Mouse (Mus musculus): ENCODE measurements around the gene Rgs16. TPM values are rescaled to one million over a fixed set of nuclear protein-coding genes. Genes with fewer than 3 reads are reported as not detected.

The Rgs16 gene
- polyA plus RNA-seq, 2 experiments: 8.5 to 21.9 TPM

GRCm38 (mm10) chr1:153730671-153731070 lies 9.5 kb upstream of the Rgs16 start:
- no peak overlapping the region for H3K27ac ChIP-seq (replicated peaks; ENCODE audit: low read depth, low read length)
- TF ChIP-seq POLR2A (IDR thresholded peaks at IDR 0.05; ENCODE audit: borderline replicate concordance, extremely low read depth, insufficient read depth, insufficient read length): no peak
- no peaks in the 10 kb centered on the region for H3K36me3 ChIP-seq (ENCODE audit: control insufficient read depth, insufficient read depth, low read length)
- H3K4me3 ChIP-seq (replicated peaks; ENCODE audit: low read length): no peak overlapping the region
- ATAC-seq (ENCODE audit: low FRiP score, low read depth) (no peak), DNase-seq (ENCODE audit: low spot score) (no peak)
- 64% methylated on average over 3 of the region's 3 CpGs for WGBS
- peaks cover 15% of the 10 kb centered on the region for H3K4me1 ChIP-seq (ENCODE audit: control insufficient read depth, insufficient read depth, low read length)
- no peaks in the 10 kb centered on the region for H3K9me3 ChIP-seq (ENCODE audit: control insufficient read depth, low read length)
- H3K9ac ChIP-seq (ENCODE audit: low read depth, low read length, severe bottlenecking): no peak overlapping the region
- no peaks in the 10 kb centered on the region for H3K27me3 ChIP-seq (ENCODE audit: control insufficient read depth, insufficient read depth, low read length)
- H3K4me2 ChIP-seq (replicated peaks; ENCODE audit: low read depth, low read length, severe bottlenecking): no peak overlapping the region

GRCm38 (mm10) chr1:153733181-153733580 lies 7.0 kb upstream of the Rgs16 start:
- DNase-seq (ENCODE audit: low spot score): no peak

GRCm38 (mm10) chr1:153734866-153735265 lies 5.3 kb upstream of the Rgs16 start:
- Histone ChIP-seq H3K4me2 (replicated peaks; ENCODE audit: low read depth, low read length, severe bottlenecking) (no peak overlapping the region), H3K27ac (replicated peaks; ENCODE audit: low read depth, low read length) (no peak overlapping the region), H3K27me3 (ENCODE audit: control insufficient read depth, insufficient read depth, low read length) (0 out of 2 replicates have a peak, but pooled peaks cover 8% of the 10 kb centered on the region), H3K9me3 (ENCODE audit: control insufficient read depth, low read length) (no peaks in the 10 kb centered on the region), H3K4me3 (replicated peaks; ENCODE audit: low read length) (no peak overlapping the region), H3K9ac (ENCODE audit: low read depth, low read length, severe bottlenecking) (no peak overlapping the region), H3K4me1 (ENCODE audit: control insufficient read depth, insufficient read depth, low read length) (peaks cover 42% of the 10 kb centered on the region), H3K36me3 (ENCODE audit: control insufficient read depth, insufficient read depth, low read length) (no peaks in the 10 kb centered on the region)
- DNase-seq (ENCODE audit: low spot score): no peak
- ATAC-seq (ENCODE audit: low FRiP score, low read depth): no peak
- TF ChIP-seq POLR2A (IDR thresholded peaks at IDR 0.05; ENCODE audit: borderline replicate concordance, extremely low read depth, insufficient read depth, insufficient read length): no peak
- 76% methylated on average over 4 of the region's 4 CpGs for WGBS

More at GRCm38 (mm10) chr1:153733181-153733580, 7.0 kb upstream of the Rgs16 start:
- TF ChIP-seq POLR2A (IDR thresholded peaks at IDR 0.05; ENCODE audit: borderline replicate concordance, extremely low read depth, insufficient read depth, insufficient read length): no peak
- H3K27ac ChIP-seq (replicated peaks; ENCODE audit: low read depth, low read length): no peak overlapping the region
- no peaks in the 10 kb centered on the region for H3K9me3 ChIP-seq (ENCODE audit: control insufficient read depth, low read length)
- peak; percentile 76 for ATAC-seq (ENCODE audit: low FRiP score, low read depth)
- H3K4me3 ChIP-seq (replicated peaks; ENCODE audit: low read length): no peak overlapping the region
- no peak overlapping the region for H3K4me2 ChIP-seq (replicated peaks; ENCODE audit: low read depth, low read length, severe bottlenecking)
- no peaks in the 10 kb centered on the region for H3K36me3 ChIP-seq (ENCODE audit: control insufficient read depth, insufficient read depth, low read length)
- WGBS: 14% methylated on average over 9 of the region's 9 CpGs
- H3K4me1 ChIP-seq (ENCODE audit: control insufficient read depth, insufficient read depth, low read length): peaks cover 36% of the 10 kb centered on the region
- H3K27me3 ChIP-seq (ENCODE audit: control insufficient read depth, insufficient read depth, low read length): no peaks in the 10 kb centered on the region
- no peak overlapping the region for H3K9ac ChIP-seq (ENCODE audit: low read depth, low read length, severe bottlenecking)

- no peak overlapping the region for H3K4me3 ChIP-seq (replicated peaks; ENCODE audit: low read length)
- H3K36me3 ChIP-seq (ENCODE audit: control insufficient read depth, insufficient read depth, low read length): no peaks in the 10 kb centered on the region
- no peak overlapping the region for H3K27ac ChIP-seq (replicated peaks; ENCODE audit: low read depth, low read length)
- WGBS: 57% methylated on average over 6 of the region's 6 CpGs
- H3K4me2 ChIP-seq (replicated peaks; ENCODE audit: low read depth, low read length, severe bottlenecking): no peak overlapping the region
- TF ChIP-seq POLR2A (IDR thresholded peaks at IDR 0.05; ENCODE audit: borderline replicate concordance, extremely low read depth, insufficient read depth, insufficient read length): no peak
- ATAC-seq (ENCODE audit: low FRiP score, low read depth) (no peak), DNase-seq (ENCODE audit: low spot score) (no peak)
- peaks cover 50% of the 10 kb centered on the region for H3K4me1 ChIP-seq (ENCODE audit: control insufficient read depth, insufficient read depth, low read length)
- H3K9ac ChIP-seq (ENCODE audit: low read depth, low read length, severe bottlenecking): no peak overlapping the region
- no peaks in the 10 kb centered on the region for H3K9me3 ChIP-seq (ENCODE audit: control insufficient read depth, low read length)
- 0 out of 2 replicates have a peak, but pooled peaks cover 8% of the 10 kb centered on the region for H3K27me3 ChIP-seq (ENCODE audit: control insufficient read depth, insufficient read depth, low read length)
Measured at GRCm38 (mm10) chr1:153736096-153736495, 4.1 kb upstream of the Rgs16 start.

GRCm38 (mm10) chr1:153737101-153738085 lies 2.8 kb upstream of the Rgs16 start:
- 49% methylated on average over 9 of the region's 9 CpGs for WGBS
- Histone ChIP-seq H3K27me3 (ENCODE audit: control insufficient read depth, insufficient read depth, low read length) (0 out of 2 replicates have a peak, but pooled peaks cover 8% of the 10 kb centered on the region), H3K9me3 (ENCODE audit: control insufficient read depth, low read length) (no peaks in the 10 kb centered on the region), H3K36me3 (ENCODE audit: control insufficient read depth, insufficient read depth, low read length) (no peaks in the 10 kb centered on the region), H3K9ac (ENCODE audit: low read depth, low read length, severe bottlenecking) (no peak overlapping the region), H3K4me3 (replicated peaks; ENCODE audit: low read length) (no peak overlapping the region), H3K4me1 (ENCODE audit: control insufficient read depth, insufficient read depth, low read length) (peaks cover 49% of the 10 kb centered on the region), H3K27ac (replicated peaks; ENCODE audit: low read depth, low read length) (no peak overlapping the region), H3K4me2 (replicated peaks; ENCODE audit: low read depth, low read length, severe bottlenecking) (no peak overlapping the region)
- DNase-seq (ENCODE audit: low spot score) (no peak), ATAC-seq (ENCODE audit: low FRiP score, low read depth) (no peak)
- TF ChIP-seq POLR2A (IDR thresholded peaks at IDR 0.05; ENCODE audit: borderline replicate concordance, extremely low read depth, insufficient read depth, insufficient read length): no peak
